Mouse (Mus musculus) Patski (cell line): ENCODE data around the gene Ralbp1. TPM values are rescaled to one million over a fixed set of nuclear protein-coding genes. Genes with fewer than 3 reads are reported as not detected.

Experiments used
- ATAC-seq: fragments of 100-300 bp; one replicate; pipeline ENCODE4 v1.8.0; 2021
- CTCF ChIA-PET: fragments of 350-600 bp; sonication (Branson Sonifier 250); formaldehyde crosslinking; loops from one replicate; lab custom pipeline; 2022; ENCODE audit warnings: inconsistent platforms; lab: Charles Lee
- POLR2A ChIA-PET: fragments of 350-600 bp; sonication (Branson Sonifier 250); formaldehyde crosslinking; loops from one replicate; lab custom pipeline; 2022; ENCODE audit warnings: antibody characterized with exemption, inconsistent platforms; lab: Charles Lee
- DNase-seq: peaks from one replicate; pipeline ENCODE4 v3.0.0-alpha.2; 2011; ENCODE audit warnings: low read depth, low spot score
- H3K27me3 ChIP-seq: fragments of 371-371 bp; one replicate; pipeline ENCODE4 v1.5.1; 2021
- CTCF ChIP-seq: fragments of 100-300 bp; IDR thresholded peaks from one replicate; pipeline ENCODE4 v1.5.1; 2021
- in situ Hi-C: fragments of 300-500 bp; cut with MboI; formaldehyde crosslinking; loops from 3 replicates; pipeline ENCODE4 v1.11.1; 2018; ENCODE audit warnings: low pct_unique_long_range_greater_than_20kb, mixed read lengths
- polyA plus RNA-seq: library from polyadenylated mRNA; unstranded; gene quantifications from one replicate; pipeline ENCODE4 v1.2.3, GENCODE M21; 2021

Gene Ralbp1
- polyA plus RNA-seq, 1 experiment from 2014 or later = 65.8 TPM

DNA sequence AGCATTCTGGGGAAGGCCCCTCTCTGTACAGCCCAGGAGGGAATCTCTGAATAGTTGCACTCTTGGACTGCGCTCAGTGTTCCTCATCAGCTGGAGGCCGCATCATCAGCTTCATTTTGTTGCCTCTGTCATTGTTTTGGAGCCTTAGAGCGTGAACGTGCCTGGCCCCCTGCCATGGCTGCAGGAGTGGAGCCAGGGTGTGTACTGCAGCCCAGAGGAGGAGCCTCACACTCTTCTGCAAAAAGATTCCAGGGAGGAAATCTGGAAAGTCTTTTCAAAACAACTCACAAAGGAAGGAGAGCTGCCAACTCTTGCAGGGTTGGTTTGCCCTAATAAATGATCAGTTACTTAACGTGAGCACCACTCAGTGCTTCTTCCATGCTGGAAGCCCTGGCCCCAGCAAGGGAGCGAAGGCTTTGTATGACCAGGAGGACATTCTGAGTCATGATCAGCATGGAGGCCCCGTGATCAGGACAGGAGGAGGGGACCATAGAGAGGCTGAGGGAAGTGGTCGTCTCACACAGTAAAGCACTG is 30.6 kb upstream of the Ralbp1 start:
- peak; percentile 91 for DNase-seq
- ChIA-PET CTCF (interaction anchor here (1.0 to 1.8 kb wide), 5 partner anchors 19 to 45 kb away, joined by 3 to 6 read pairs (median 3); partner anchors contain the start of gene Twsg1), POLR2A (interaction anchor here (0.7 to 1.1 kb wide), 3 partner anchors 12 to 34 kb away, joined by 3 to 4 read pairs (median 3); no protein-coding TSS in a partner anchor)
- H3K27me3 ChIP-seq = no peaks in the 10 kb centered on the region
- in situ Hi-C loops = no loop called here
- peak; percentile 98 for ATAC-seq
- no peak for TF ChIP-seq CTCF

DNA sequence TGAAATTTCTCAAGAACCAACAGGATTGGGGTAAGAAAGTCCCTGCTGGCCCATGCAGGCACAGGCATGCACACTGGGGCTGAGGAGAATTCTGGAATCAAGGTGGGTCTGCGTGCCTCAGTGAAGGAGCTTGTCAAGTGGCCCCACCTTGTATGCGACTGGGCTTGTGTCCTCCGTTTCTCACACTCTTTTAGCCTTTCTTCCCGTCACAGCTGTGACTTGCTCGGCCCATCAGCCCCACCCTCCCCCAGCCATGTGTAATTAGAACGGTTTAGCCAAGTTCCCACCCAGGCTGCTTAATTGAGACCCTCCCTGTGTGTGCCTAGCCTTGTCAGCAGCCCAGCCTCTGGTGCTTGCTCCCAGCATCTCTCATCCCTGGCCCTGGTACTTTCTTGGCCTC is 28.5 kb upstream of the Ralbp1 start:
- no peak for ATAC-seq
- CTCF ChIA-PET = no interaction called here
- POLR2A ChIA-PET = no interaction called here
- DNase-seq = no peak
- in situ Hi-C loops = no loop called here
- TF ChIP-seq CTCF = no peak
- no peaks in the 10 kb centered on the region for H3K27me3 ChIP-seq

DNA sequence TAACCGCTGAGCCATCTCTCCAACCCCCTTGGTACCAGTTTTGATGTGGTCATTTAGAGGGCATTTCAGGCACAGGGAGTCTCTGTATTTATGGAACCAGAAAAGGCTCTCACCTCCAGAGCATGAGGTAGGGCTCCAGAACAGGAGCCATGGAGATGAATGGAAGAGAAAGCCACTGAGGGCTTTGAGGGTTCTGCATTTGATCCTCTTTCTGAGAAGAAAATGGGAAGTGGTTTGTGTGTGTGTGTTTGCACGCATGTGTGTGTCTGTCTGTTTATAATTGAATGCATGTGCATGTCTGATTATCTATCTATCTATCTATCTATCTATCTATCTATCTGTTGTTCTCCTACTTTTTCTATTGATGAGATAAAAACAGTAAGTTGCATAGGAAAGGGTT is 26.6 kb upstream of the Ralbp1 start:
- ATAC-seq (no peak), DNase-seq (no peak)
- H3K27me3 ChIP-seq = no peaks in the 10 kb centered on the region
- POLR2A ChIA-PET = no interaction called here
- no peak for TF ChIP-seq CTCF
- CTCF ChIA-PET = no interaction called here
- in situ Hi-C loops = no loop called here

DNA sequence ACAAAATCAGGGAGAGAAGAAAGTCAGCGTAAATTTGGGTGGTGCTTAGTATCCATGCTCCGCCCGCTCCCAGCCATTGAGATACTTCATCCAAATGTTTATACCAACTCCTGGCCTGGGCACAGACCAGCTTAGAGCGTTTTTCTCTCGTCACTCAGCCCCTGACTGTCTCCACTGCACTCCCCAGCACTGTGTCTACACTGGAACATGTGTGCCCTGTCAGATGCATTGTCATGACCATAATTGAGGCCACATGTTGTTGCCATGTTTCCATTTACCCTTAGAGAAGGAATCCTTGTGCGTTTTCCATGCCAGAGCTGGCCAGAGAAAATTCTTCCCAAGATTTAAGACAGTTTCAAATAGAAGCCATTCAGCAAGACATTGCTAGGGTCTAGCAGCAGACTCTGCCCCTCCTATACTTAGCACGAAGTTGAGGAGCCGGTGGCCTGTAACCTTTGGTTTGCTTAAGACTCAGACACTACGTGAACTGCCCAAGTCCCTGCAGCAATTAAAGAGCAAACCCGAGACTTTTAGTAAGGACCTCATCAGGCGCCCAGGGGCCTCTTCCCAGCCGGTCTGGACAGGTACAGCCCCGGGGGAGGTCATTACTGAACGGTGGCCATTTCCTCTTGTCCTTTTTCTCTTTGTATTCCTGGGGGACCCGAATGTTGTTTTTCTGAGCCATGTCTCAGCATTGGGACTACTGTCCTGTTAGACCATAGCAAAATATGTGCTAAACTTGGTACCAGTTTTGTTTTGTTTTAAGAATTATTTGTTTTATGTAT is 25.9 kb upstream of the Ralbp1 start:
- TF ChIP-seq CTCF = no peak
- no peaks in the 10 kb centered on the region for H3K27me3 ChIP-seq
- ChIA-PET POLR2A (no interaction called here), CTCF (no interaction called here)
- ATAC-seq = no peak
- in situ Hi-C loops = no loop called here
- no peak for DNase-seq

DNA sequence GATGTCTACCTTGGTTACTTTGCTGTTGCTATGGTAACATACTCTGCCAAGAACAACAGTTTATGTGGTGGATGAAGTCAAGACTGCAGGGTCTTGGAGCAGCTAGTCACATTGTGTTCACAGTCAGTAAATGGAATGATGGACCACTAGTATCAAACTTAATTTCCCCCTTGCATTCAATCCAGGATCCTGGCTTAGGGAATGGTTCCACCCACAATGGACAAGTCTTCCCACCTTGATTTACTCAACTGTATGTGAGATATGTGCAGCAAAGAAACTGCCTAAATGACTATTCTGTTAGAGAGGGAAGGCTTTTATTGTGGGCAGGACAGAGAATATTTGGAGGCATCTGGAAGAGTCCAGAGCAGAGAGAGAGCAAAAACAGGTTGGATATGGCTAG is 22.7 kb upstream of the Ralbp1 start:
- ATAC-seq = no peak
- no peaks in the 10 kb centered on the region for H3K27me3 ChIP-seq
- no peak for DNase-seq
- ChIA-PET POLR2A (no interaction called here), CTCF (no interaction called here)
- TF ChIP-seq CTCF = no peak
- in situ Hi-C loops = no loop called here

DNA sequence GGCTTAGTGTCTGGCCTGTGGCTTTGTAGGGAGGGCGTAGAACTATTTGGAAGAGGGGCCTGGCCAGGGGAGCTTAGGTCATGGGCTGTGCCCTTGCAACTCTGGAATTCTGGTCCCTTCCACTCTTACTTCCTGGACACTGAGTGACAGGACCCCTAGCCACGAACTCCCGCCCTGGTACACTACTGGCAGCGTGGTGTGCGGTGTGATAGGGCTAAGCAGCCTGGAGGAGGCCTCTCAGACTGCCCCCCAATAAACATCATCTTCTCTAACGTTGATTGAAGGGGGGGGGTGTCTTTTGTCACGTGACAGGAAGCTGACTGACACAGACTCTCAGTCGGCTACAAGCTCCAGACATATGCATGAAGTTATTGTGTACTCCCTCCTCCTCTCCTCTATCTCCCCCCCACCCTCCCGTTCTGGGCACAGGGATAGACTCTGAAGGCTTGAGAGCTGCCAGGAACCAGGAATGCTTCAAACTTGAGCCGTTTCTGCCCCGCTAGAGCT is 21.4 kb upstream of the Ralbp1 start:
- ChIA-PET CTCF (no interaction called here), POLR2A (no interaction called here)
- ATAC-seq (no peak), DNase-seq (no peak)
- H3K27me3 ChIP-seq = no peaks in the 10 kb centered on the region
- in situ Hi-C loops = no loop called here
- no peak for TF ChIP-seq CTCF

DNA sequence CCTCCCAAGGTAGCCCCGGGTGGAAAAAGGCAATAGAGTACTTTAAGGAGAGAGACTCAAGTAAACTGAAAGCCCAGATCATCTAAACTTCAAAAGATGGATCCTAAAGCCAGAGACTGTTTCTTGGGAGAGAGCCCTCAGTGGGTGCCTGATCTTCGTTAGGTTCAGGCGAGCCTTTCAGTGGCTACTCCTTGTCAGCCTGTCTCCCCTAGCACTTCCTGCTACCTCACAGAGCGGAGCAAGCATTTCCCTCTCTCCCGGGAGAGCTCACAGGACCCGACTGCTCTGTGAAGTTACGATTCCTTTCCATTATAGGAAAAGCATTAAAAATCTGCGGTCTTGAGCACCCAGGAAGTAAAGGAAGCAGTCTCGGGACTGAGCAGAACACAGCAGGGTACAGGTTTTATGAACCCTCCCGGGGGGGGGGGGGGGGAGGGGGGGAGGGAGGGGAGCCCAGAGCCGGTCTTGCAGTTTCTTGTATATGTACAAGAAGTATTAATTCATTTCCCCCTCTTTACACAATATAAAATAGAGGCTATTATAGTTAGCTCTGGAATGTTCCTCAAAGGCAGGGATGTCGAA is 20.8 kb upstream of the Ralbp1 start:
- no peaks in the 10 kb centered on the region for H3K27me3 ChIP-seq
- DNase-seq (no peak), ATAC-seq (no peak)
- POLR2A ChIA-PET = no interaction called here
- in situ Hi-C loops = no loop called here
- CTCF ChIA-PET = no interaction called here
- no peak for TF ChIP-seq CTCF

DNA sequence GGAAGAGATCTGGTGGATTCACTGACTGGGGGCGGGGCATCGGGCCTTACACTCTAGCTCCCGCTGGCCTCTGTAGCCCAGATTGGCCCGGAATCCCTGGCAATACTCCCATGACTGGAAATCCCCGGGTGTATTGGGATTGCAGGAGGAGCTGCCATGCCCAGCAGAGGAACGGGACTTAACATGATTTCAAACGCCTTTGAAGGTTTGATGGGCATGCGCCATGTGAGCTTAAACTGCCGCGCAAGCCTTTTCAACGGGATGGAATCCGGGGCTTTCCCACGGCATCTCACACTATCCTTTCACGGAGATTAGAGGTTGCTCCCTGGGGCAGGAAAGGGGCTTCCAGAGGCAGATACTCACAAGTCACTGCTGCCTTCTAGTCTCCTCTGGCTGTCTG is 19.6 kb upstream of the Ralbp1 start:
- no peaks in the 10 kb centered on the region for H3K27me3 ChIP-seq
- CTCF ChIA-PET = no interaction called here
- ATAC-seq = no peak
- DNase-seq = no peak
- no peak for TF ChIP-seq CTCF
- POLR2A ChIA-PET = interaction anchor here (1.6 kb wide), 1 partner anchor 11 kb away, joined by 4 read pairs; no protein-coding TSS in a partner anchor
- in situ Hi-C loops = no loop called here

DNA sequence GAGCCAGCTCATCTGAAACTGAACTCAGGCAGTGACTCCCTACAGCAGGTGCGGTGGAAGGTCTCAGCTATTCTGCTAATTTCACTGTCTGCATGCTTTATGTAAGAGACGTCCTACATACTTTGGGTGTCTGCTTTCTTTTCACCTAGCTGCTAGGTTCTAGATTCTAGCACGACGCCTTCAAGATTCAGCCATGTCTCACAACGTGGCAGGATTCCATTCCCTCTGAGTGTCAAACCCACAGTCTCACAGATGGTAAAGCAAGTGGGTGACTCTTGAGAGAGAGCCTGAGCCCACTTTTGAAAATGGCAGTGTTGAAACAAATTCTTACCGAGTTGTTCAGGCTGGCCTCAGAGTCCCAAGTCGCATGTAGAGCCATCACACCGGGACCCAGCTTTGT is 18.2 kb upstream of the Ralbp1 start:
- no peaks in the 10 kb centered on the region for H3K27me3 ChIP-seq
- CTCF ChIA-PET = no interaction called here
- in situ Hi-C loops = no loop called here
- ATAC-seq (no peak), DNase-seq (no peak)
- no peak for TF ChIP-seq CTCF
- POLR2A ChIA-PET = interaction anchor here (1.6 kb wide), 1 partner anchor 12 kb away, joined by 4 read pairs; no protein-coding TSS in a partner anchor

DNA sequence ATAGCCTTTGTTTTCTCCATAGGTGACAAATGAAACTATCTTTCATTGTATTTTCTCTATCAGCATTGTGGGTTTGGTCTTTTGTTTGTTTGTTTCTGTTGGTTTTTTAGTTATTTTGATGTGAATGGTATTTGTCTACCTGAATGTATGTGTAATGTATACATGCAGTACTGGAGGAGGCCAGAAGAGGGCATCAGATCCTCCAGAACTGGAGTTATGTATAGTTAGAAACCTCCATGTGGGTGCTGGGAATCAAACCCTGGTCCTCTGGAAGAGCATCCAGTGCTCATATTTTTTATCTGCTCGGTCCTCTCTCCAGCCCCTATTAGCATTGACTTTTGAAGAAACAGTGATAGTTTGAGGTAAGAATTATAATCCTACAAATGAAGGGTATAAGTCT is 17.4 kb upstream of the Ralbp1 start:
- ATAC-seq (no peak), DNase-seq (no peak)
- TF ChIP-seq CTCF = peak; percentile 31
- ChIA-PET POLR2A (no interaction called here), CTCF (interaction anchor here (1.0 kb wide), 1 partner anchor 11 kb away, joined by 3 read pairs; no protein-coding TSS in a partner anchor)
- in situ Hi-C loops = no loop called here
- no peaks in the 10 kb centered on the region for H3K27me3 ChIP-seq

DNA sequence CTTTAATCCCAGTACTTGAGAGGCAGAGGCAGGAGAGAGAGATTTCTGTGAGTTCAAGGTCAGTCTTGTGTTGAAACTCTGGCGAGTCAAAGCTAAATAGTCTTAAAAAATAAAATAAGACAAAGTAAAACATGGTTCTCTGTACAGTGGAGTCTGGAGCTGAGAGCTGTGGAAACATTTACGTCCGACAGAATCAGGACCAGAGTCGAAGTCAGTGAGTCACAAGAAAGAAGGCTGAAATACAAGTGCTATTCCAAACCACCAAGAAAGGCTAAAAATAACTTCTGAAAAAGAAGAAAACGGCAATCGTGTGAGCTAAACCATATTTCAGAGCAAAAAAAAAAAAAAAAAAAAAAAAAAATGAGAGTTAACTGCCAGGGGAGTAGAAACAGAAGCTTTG is 16.7 kb upstream of the Ralbp1 start:
- POLR2A ChIA-PET = interaction anchor here (0.6 kb wide), 1 partner anchor 11 kb away, joined by 3 read pairs; no protein-coding TSS in a partner anchor
- CTCF ChIA-PET = interaction anchor here (0.9 to 1.0 kb wide), 2 partner anchors 10 to 17 kb away, joined by 3 read pairs; partner anchors contain the start of gene Ralbp1
- H3K27me3 ChIP-seq = no peaks in the 10 kb centered on the region
- DNase-seq (no peak), ATAC-seq (no peak)
- no peak for TF ChIP-seq CTCF
- in situ Hi-C loops = no loop called here
